Mouse (Mus musculus): ENCODE measurements at regions not wholly inside any gene's neighbourhood (a gene's known extent, or its start where the extent isn't known, plus 50 kb on each side); places are given as distances from the start of the nearest gene placed in this dataset.

- no peaks in the 10 kb centered on the region for H3K79me2 ChIP-seq (ENCODE audit: control insufficient read depth, insufficient read depth, low read length, poor library complexity)
- H3K4me3 ChIP-seq (ENCODE audit: control insufficient read depth in 1 of 2, insufficient read depth in 1 of 2, low read depth in 2 of 2, low read length in 2 of 2) = no peak overlapping the region
- no peaks in the 10 kb centered on the region for H3K9me3 ChIP-seq (replicated peaks; ENCODE audit: insufficient read depth, low read length)
- no peak overlapping the region for H3K27ac ChIP-seq (ENCODE audit: control insufficient read depth, low read depth, low read length)
- no peaks in the 10 kb centered on the region for H3K36me3 ChIP-seq (ENCODE audit: control insufficient read depth in 1 of 2, insufficient read depth in 2 of 2, low read length in 2 of 2)
- no peak overlapping the region for H3K9ac ChIP-seq (ENCODE audit: control insufficient read depth, low read depth, low read length, poor library complexity, severe bottlenecking)
- no peaks in the 10 kb centered on the region for H3K27me3 ChIP-seq (ENCODE audit: control insufficient read depth in 1 of 2, insufficient read depth in 2 of 2, low read length in 2 of 2)
- no peaks in the 10 kb centered on the region for H3K4me1 ChIP-seq (ENCODE audit: control insufficient read depth in 1 of 2, insufficient read depth in 2 of 2, low read length in 2 of 2)
- no peak for DNase-seq (ENCODE audit: low read depth, low spot score)
- TF ChIP-seq GATA1 (IDR thresholded peaks at IDR 0.05; ENCODE audit: low read depth, low read length) (no peak), POLR2A (IDR thresholded peaks at IDR 0.05; ENCODE audit: control insufficient read depth in 1 of 2, insufficient read depth in 1 of 2, low read depth in 1 of 2, low read length in 2 of 2, poor library complexity in 1 of 2) (no peak), EP300 (IDR thresholded peaks at IDR 0.05; ENCODE audit: low read depth in 1 of 2, low read length in 2 of 2) (no peak), NRF1 (IDR thresholded peaks at IDR 0.05; ENCODE audit: insufficient read depth, low read depth, low read length, poor library complexity, severe bottlenecking) (no peak), MAFK (IDR thresholded peaks at IDR 0.05; ENCODE audit: borderline replicate concordance, low read depth, low read length) (no peak), JUND (IDR thresholded peaks at IDR 0.05; ENCODE audit: low read depth, low read length) (no peak), MAZ (IDR thresholded peaks at IDR 0.05; ENCODE audit: low read depth, low read length) (no peak), KAT2A (conservative IDR thresholded peaks at IDR 0.05; ENCODE audit: low read depth, low read length) (no peak), GABPA (IDR thresholded peaks at IDR 0.05; ENCODE audit: low read depth, low read length) (no peak), ZC3H11A (IDR thresholded peaks at IDR 0.05; ENCODE audit: low read depth, low read length) (no peak), USF2 (IDR thresholded peaks at IDR 0.05; ENCODE audit: borderline replicate concordance in 1 of 2, insufficient read depth in 1 of 2, low read depth in 1 of 2, low read length in 2 of 2) (no peak), ELF1 (IDR thresholded peaks at IDR 0.05; ENCODE audit: low read depth, low read length) (no peak), HCFC1 (IDR thresholded peaks at IDR 0.05; ENCODE audit: low read depth, low read length) (no peak), USF1 (IDR thresholded peaks at IDR 0.05; ENCODE audit: low read depth, low read length) (no peak), POLR2AphosphoS2 (IDR thresholded peaks at IDR 0.05; ENCODE audit: low read length) (no peak), MEF2A (IDR thresholded peaks at IDR 0.05; ENCODE audit: extremely low read depth, insufficient replicate concordance, low read depth, low read length, poor library complexity, severe bottlenecking) (no peak), SMC3 (IDR thresholded peaks at IDR 0.05; ENCODE audit: low read depth, low read length) (no peak), SIN3A (IDR thresholded peaks at IDR 0.05; ENCODE audit: low read length) (no peak)
Measured at GRCm38 (mm10) chr12:73424814-73425213, 121.4 kb downstream of the Tmem30b start.

- H3K79me2 ChIP-seq (ENCODE audit: control insufficient read depth, insufficient read depth, low read length, poor library complexity) = no peaks in the 10 kb centered on the region
- no peak overlapping the region for H3K4me3 ChIP-seq (ENCODE audit: control insufficient read depth in 1 of 2, insufficient read depth in 1 of 2, low read depth in 2 of 2, low read length in 2 of 2)
- H3K9ac ChIP-seq (ENCODE audit: control insufficient read depth, low read depth, low read length, poor library complexity, severe bottlenecking) = no peak overlapping the region
- no peak for TF ChIP-seq NRF1 (IDR thresholded peaks at IDR 0.05; ENCODE audit: insufficient read depth, low read depth, low read length, poor library complexity, severe bottlenecking)
- no peak for TF ChIP-seq HCFC1 (IDR thresholded peaks at IDR 0.05; ENCODE audit: low read depth, low read length)
- TF ChIP-seq USF1 (IDR thresholded peaks at IDR 0.05; ENCODE audit: low read depth, low read length) = no peak
- TF ChIP-seq GATA1 (IDR thresholded peaks at IDR 0.05; ENCODE audit: low read depth, low read length) = no peak
- TF ChIP-seq TBP (IDR thresholded peaks at IDR 0.05; ENCODE audit: low read depth, low read length) = no peak
- TF ChIP-seq ZC3H11A (IDR thresholded peaks at IDR 0.05; ENCODE audit: low read depth, low read length) = no peak
- H3K36me3 ChIP-seq (ENCODE audit: control insufficient read depth in 1 of 2, insufficient read depth in 2 of 2, low read length in 2 of 2) = no peaks in the 10 kb centered on the region
- no peaks in the 10 kb centered on the region for H3K9me3 ChIP-seq (replicated peaks; ENCODE audit: insufficient read depth, low read length)
- no peak overlapping the region for H3K27ac ChIP-seq (ENCODE audit: control insufficient read depth, low read depth, low read length)
- H3K4me1 ChIP-seq (ENCODE audit: control insufficient read depth in 1 of 2, insufficient read depth in 2 of 2, low read length in 2 of 2) = no peaks in the 10 kb centered on the region
- no peak for DNase-seq (ENCODE audit: low read depth, low spot score)
- no peaks in the 10 kb centered on the region; a peak in 1 of 4 replicates for H3K27me3 ChIP-seq (ENCODE audit: control insufficient read depth in 1 of 2, insufficient read depth in 2 of 2, low read length in 2 of 2)
Measured at GRCm38 (mm10) chr12:73417101-73417500, 129.1 kb downstream of the Tmem30b start.

All from MEL (cell line).